Mouse (Mus musculus): ENCODE results near the gene Tmem135.

DNA sequence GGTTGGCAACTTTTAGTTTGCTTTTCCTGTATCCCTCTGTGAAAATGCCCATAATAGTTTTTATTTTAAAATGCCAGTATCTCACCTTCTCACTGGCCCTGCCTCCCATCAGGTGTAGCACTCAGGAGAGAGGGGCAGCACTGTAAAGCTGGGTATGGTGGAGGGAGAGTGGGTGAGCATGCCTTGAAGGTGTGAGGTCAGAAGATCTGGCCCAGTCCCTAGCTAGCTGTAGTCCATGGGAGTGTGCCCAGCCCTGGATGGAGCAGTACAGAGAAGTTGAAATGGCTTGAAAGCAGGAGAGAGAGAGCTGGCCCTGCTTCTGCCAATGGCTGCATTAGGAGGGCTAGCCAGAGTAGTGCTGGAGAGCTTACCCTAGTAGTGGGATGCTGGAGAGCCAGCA lies 202.1 kb downstream of the Tmem135 start:
- TF ChIP-seq CTCF (conservative IDR thresholded peaks at IDR 0.05 in 1 of 2, IDR thresholded peaks at IDR 0.05 in 1 of 2; ENCODE audit: low read depth in 2 of 2, low read length in 2 of 2) (no peak), MAX (IDR thresholded peaks at IDR 0.05; ENCODE audit: low read length) (no peak), POLR2A (IDR thresholded peaks at IDR 0.05; ENCODE audit: low read depth, low read length) (no peak), USF1 (IDR thresholded peaks at IDR 0.05; ENCODE audit: low read depth, low read length) (no peak)

Measured in CH12.LX (cell line).